Mouse (Mus musculus): ENCODE data around the gene Strn4.
A peak's percentile ranks its signal among the peaks of the same experiment; 100 is the strongest.

The Strn4 gene

GRCm38 (mm10) chr7:16875326-16875725 lies 59.6 kb downstream of the Strn4 start:
- DNase-seq (ENCODE audit: low spot score in 2 of 2) = no peak

DNA sequence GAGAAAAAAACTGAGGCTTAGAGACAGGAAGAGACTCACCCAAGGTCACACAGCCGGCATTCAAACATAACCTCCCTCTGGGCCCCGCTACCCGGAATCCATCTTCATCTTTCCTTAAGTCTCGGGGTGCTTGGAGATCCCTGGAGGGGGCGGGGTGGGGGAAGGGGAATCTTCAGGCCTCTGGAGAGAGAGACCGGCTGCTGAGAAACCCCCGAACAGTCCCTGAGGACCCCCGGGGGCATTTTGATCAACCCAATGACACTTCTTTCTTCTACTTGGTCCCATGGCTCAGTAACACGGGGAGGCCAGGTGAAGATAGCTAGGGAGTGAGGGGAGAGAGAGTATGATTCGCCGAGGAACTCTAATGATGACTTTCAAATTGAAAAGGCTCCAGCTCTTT lies 60.3 kb downstream of the Strn4 start:
- no peak for DNase-seq (ENCODE audit: low spot score in 2 of 2)

GRCm38 (mm10) chr7:16876608-16877007 lies 60.9 kb downstream of the Strn4 start:
- DNase-seq (ENCODE audit: low spot score in 2 of 2) = no peak

GRCm38 (mm10) chr7:16877717-16878116 lies 62.0 kb downstream of the Strn4 start:
- no peak for DNase-seq (ENCODE audit: low spot score in 2 of 2)

DNA sequence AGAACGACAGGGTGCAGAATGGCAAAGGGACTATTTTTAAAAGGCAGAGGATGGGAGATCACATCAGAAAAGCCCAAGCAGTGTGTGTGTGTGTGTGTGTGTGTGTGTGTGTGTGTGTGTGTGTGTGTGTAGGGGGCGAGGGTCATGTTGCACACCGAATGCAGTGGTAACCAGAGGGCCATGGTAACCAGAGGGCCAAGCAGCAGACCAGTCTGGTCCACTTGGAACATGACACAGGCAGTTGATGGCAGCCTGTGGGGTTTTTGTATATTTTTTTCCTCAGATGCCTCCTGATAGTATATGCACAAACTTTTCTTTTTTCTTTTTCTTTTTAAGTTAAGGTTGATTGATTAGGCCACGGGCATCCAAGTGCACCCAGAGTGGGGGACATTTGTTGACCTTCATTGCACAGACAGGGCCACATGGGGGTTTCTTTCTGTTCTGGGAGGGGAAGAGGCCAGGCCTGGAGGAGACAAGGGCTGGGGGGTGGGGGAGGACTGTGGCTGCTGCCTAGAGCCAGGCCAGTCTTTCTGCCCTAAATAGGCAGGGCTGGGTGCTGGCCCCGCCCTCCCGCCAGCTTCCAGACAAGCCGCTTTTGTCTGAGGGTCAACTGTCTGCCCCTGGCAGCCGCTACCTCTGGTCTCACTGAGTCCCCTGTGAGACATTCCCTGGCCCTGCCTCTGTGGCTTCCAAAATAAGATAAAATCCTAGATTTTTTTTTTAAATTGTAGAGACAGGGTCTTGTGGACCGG lies 64.3 kb downstream of the Strn4 start:
- DNase-seq (ENCODE audit: low spot score in 2 of 2) = peak; percentile 61 to 72

- no peak for DNase-seq (ENCODE audit: low spot score in 2 of 2)
Measured at GRCm38 (mm10) chr7:16880615-16881014, 64.9 kb downstream of the Strn4 start.

GRCm38 (mm10) chr7:16883162-16883561 lies 67.5 kb downstream of the Strn4 start:
- DNase-seq (ENCODE audit: low spot score in 2 of 2) = no peak

DNA sequence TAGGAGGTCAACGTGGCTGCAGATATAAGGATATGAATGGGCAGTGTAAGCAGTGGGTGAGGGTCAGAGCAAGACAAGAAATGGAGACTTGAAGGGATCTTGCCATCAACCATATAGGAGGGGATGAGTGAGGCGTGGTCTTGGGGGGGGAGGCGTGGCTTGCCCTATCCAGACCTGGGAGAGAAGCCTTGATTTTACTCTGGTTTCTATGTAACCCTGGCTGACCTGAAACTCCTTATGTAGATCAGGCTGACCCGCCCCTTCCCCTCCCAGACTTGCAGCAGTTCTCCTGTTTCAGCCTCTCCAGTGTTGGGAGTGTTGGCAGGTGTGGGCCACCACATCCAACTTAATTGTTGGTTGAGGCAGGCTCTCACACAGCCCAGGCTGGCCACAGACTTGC lies 68.6 kb downstream of the Strn4 start:
- no peak for DNase-seq (ENCODE audit: low spot score in 2 of 2)

GRCm38 (mm10) chr7:16885271-16885776 lies 69.6 kb downstream of the Strn4 start:
- DNase-seq (ENCODE audit: low spot score in 2 of 2) = no peak

GRCm38 (mm10) chr7:16885905-16886304 lies 70.2 kb downstream of the Strn4 start:
- no peak for DNase-seq (ENCODE audit: low spot score in 2 of 2)

All from heart, adult 9 months (tissue).